Mouse (Mus musculus): ENCODE results near the gene Rnh1. TPM values are rescaled to one million over a fixed set of nuclear protein-coding genes. Genes with fewer than 3 reads are reported as not detected.

Rnh1 gene
- polyA plus RNA-seq (2015; fragmentation: Nextera tagmentation; extraction: Ambion mirVana), result 194 and 223 TPM in 2 replicates

GRCm38 (mm10) chr7:141172116-141173006 lies at the start of gene Rnh1:
Gene Rnh1, minus strand, starts transcription at chr7:141172857.

GRCm38 (mm10) chr7:141215101-141215879 lies 42.6 kb upstream of the Rnh1 start, which contains the start of gene Rassf7:
Gene Rassf7, plus strand, starts transcription at chr7:141215860.

DNA sequence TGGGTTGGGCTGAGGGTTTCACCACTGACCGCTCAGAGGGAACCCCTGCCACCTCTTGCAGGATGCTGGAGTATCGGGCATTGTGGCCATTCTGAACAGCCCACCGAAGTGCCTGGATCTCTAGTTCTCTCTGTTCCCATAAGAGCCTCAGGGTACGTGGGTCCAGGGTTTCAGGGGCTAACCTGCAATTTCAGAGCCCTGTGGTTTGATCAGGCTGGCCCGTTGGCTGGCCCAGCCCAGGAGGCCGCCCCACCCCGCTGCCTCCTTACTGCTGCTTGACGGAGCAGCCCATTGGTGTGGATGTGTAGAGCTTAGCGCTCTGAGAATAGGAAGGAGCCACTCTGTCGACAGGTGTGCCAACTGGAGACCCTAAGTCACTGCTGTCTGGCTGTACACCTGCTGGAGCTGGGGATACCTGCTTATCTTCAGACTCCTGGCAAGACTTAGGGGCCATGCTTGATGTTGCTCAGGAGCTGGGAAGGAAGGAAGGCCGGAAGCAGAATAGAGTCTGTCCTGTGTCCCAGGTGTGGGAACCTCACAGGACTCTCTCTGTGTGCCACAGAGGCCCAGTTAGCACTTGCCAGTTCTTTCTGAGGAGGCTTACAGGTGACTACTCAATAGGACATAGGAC lies 41.1 kb upstream of the Rnh1 start, which contains the start of gene Lmntd2:
TSS of gene Lmntd2 (minus strand) at position 476 of the 631 bp plus-strand sequence.

DNA sequence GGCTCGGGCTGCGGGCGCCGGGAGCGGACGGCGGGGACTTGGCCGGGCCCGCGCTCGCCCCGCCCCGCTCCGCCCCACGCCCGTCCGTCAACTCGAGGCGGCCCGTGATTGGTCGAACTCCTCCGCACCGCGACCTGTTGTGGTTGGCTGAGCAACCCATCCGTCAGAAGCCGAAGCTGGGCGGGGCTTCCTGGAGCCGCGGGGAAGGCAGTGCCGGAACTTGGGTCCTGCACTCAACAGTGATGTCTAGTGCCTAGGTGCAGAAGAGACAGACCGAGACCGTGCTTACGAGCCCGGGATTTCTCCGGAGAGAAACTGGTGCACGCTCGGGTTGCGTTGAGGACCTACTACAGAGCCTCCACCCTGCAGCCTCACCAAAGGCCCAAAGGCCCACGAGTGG lies 21.3 kb upstream of the Rnh1 start, which contains the start of the genes Hras and Lrrc56:
TSS of gene Hras (minus strand) at position 58 of the 400 bp plus-strand sequence.
TSS of gene Lrrc56 (plus strand) at position 210 of the 400 bp plus-strand sequence.

DNA sequence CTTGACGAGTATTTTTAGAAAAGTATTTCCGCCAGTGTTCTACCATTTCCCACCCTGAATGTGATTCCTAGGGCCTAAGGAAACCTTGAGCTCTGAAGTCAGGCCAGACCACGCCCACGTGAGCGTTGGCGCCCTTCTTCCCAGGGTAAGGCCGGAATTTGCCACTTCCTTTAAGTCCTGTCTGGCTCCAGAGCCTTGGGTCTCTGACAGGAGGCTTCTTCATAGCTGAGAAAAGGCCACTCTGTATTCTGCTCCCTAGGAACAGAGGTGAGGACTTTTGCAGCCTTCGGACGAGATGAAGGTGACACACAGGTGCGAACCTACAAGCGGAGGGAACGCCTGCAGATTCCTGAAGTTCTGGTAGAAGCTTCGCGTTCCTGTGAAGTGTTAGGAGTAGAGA lies 50.4 kb downstream of the Rnh1 start, which contains the start of gene Ptdss2:
TSS of gene Ptdss2 (plus strand) at position 138 of the 400 bp plus-strand sequence.

DNA sequence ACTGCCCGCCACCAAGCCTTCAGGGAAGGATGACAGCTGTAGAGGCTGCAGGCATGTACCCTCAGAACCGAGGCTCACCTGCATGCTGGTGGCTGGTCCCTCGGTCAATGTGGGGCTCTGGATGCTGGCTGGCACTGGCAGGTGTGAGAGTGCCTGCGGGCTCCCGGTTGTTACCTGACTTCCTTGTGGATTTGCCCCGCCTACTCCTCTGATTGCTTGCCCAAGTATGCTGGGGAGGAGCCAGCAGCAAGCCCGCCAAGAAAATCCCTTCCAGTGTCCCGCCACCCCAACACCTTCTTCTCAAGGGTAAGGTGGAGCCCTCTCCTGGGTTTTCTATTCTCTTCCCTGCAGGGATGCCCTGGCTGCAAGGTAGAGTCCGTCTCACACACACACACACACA lies 55.0 kb downstream of the Rnh1 start, which contains the start of gene Ano9:
TSS of gene Ano9 (minus strand) at position 171 of the 400 bp plus-strand sequence.

MicroRNA genes within 50 kb of the gene (microRNA counts, 519-probe panel; counts per million panel counts)
- 4,436 counts per million, percentile 83 among the panel's probes with 10 or more counts for microRNA mmu-miR-210

Small RNAs within 50 kb of the gene (microRNA-seq; reads per million reads assigned to microRNA genes)
- 2,091 reads per million, percentile 79 among the genes with 10 or more reads in this experiment for gene Mir210

Other genes with a start within 250 kb of the Rnh1 start
- 17.1 and 17.4 TPM in 2 replicates for gene Pgghg, start 231.5 kb downstream of the Rnh1 start, polyA plus RNA-seq (2015; fragmentation: Nextera tagmentation; extraction: Ambion mirVana)
- 1.1 and 1.4 TPM in 2 replicates for gene Ifitm5, start 222.6 kb downstream of the Rnh1 start, polyA plus RNA-seq (2015; fragmentation: Nextera tagmentation; extraction: Ambion mirVana)
- 0.60 and 0.79 TPM in 2 replicates for gene Gm45717, start 216.9 kb downstream of the Rnh1 start, polyA plus RNA-seq (2015; fragmentation: Nextera tagmentation; extraction: Ambion mirVana)
- gene Ifitm2, start 216.9 kb downstream of the Rnh1 start, polyA plus RNA-seq (2015; fragmentation: Nextera tagmentation; extraction: Ambion mirVana), result 1,342 and 1,631 TPM in 2 replicates
- gene Ifitm1, start 205.6 kb downstream of the Rnh1 start, polyA plus RNA-seq (2015; fragmentation: Nextera tagmentation; extraction: Ambion mirVana), result 156 and 219 TPM in 2 replicates
- gene Ifitm3, start 162.1 kb downstream of the Rnh1 start, polyA plus RNA-seq (2015; fragmentation: Nextera tagmentation; extraction: Ambion mirVana), result 730 and 992 TPM in 2 replicates
- gene Ifitm6, start 154.9 kb downstream of the Rnh1 start, polyA plus RNA-seq (2015; fragmentation: Nextera tagmentation; extraction: Ambion mirVana), result 0.67 and 3.1 TPM in 2 replicates
- gene Gm17387, start 143.7 kb downstream of the Rnh1 start, polyA plus RNA-seq (2015; fragmentation: Nextera tagmentation; extraction: Ambion mirVana), result not detected in 2 replicates
- 0.25 and 0.40 TPM in 2 replicates for gene B4galnt4, start 111.8 kb downstream of the Rnh1 start, polyA plus RNA-seq (2015; fragmentation: Nextera tagmentation; extraction: Ambion mirVana)
- gene Pkp3, start 94.6 kb downstream of the Rnh1 start, polyA plus RNA-seq (2015; fragmentation: Nextera tagmentation; extraction: Ambion mirVana), result 29.1 and 32.9 TPM in 2 replicates
- gene Sigirr, start 72.3 kb downstream of the Rnh1 start, polyA plus RNA-seq (2015; fragmentation: Nextera tagmentation; extraction: Ambion mirVana), result 4.8 and 5.7 TPM in 2 replicates
- gene Ano9, start 55.1 kb downstream of the Rnh1 start, polyA plus RNA-seq (2015; fragmentation: Nextera tagmentation; extraction: Ambion mirVana), result 3.7 and 5.5 TPM in 2 replicates
- gene Ptdss2, start 50.5 kb downstream of the Rnh1 start, polyA plus RNA-seq (2015; fragmentation: Nextera tagmentation; extraction: Ambion mirVana), result 30.7 and 33.0 TPM in 2 replicates
- gene Hras, start 21.1 kb upstream of the Rnh1 start, polyA plus RNA-seq (2015; fragmentation: Nextera tagmentation; extraction: Ambion mirVana), result 116 and 122 TPM in 2 replicates
- gene Lrrc56, start 21.3 kb upstream of the Rnh1 start, polyA plus RNA-seq (2015; fragmentation: Nextera tagmentation; extraction: Ambion mirVana), result 2.4 and 3.4 TPM in 2 replicates
- 1.4 and 1.7 TPM in 2 replicates for gene Lmntd2, start 41.2 kb upstream of the Rnh1 start, polyA plus RNA-seq (2015; fragmentation: Nextera tagmentation; extraction: Ambion mirVana)
- 72.5 and 76.7 TPM in 2 replicates for gene Rassf7, start 43.0 kb upstream of the Rnh1 start, polyA plus RNA-seq (2015; fragmentation: Nextera tagmentation; extraction: Ambion mirVana)
- 27.5 and 28.3 TPM in 2 replicates for gene Phrf1, start 55.9 kb upstream of the Rnh1 start, polyA plus RNA-seq (2015; fragmentation: Nextera tagmentation; extraction: Ambion mirVana)
- 11.5 and 15.7 TPM in 2 replicates for gene Irf7, start 93.6 kb upstream of the Rnh1 start, polyA plus RNA-seq (2015; fragmentation: Nextera tagmentation; extraction: Ambion mirVana)
- gene Cdhr5, start 103.9 kb upstream of the Rnh1 start, polyA plus RNA-seq (2015; fragmentation: Nextera tagmentation; extraction: Ambion mirVana), result 0.06 TPM in 1 of 2 replicates, not detected in the other
- gene Sct, start 106.3 kb upstream of the Rnh1 start, polyA plus RNA-seq (2015; fragmentation: Nextera tagmentation; extraction: Ambion mirVana), result 3.3 and 5.1 TPM in 2 replicates
- 0.31 and 0.36 TPM in 2 replicates for gene Drd4, start 119.1 kb upstream of the Rnh1 start, polyA plus RNA-seq (2015; fragmentation: Nextera tagmentation; extraction: Ambion mirVana)
- gene Deaf1, start 154.8 kb upstream of the Rnh1 start, polyA plus RNA-seq (2015; fragmentation: Nextera tagmentation; extraction: Ambion mirVana), result 30.4 and 32.7 TPM in 2 replicates
- gene Tmem80, start 154.9 kb upstream of the Rnh1 start, polyA plus RNA-seq (2015; fragmentation: Nextera tagmentation; extraction: Ambion mirVana), result 22.8 and 26.0 TPM in 2 replicates
- gene Eps8l2, start 166.0 kb upstream of the Rnh1 start, polyA plus RNA-seq (2015; fragmentation: Nextera tagmentation; extraction: Ambion mirVana), result 31.7 and 35.1 TPM in 2 replicates
- gene Taldo1, start 219.3 kb upstream of the Rnh1 start, polyA plus RNA-seq (2015; fragmentation: Nextera tagmentation; extraction: Ambion mirVana), result 316 and 327 TPM in 2 replicates
- 29.3 and 32.7 TPM in 2 replicates for gene Gatd1, start 241.3 kb upstream of the Rnh1 start, polyA plus RNA-seq (2015; fragmentation: Nextera tagmentation; extraction: Ambion mirVana)